Mouse (Mus musculus) layer of hippocampus, adult 2 months (tissue): ENCODE measurements around the gene Nipal1. TPM values are rescaled to one million over a fixed set of nuclear protein-coding genes. Genes with fewer than 3 reads are reported as not detected.

ENCODE experiments used
- DNase-seq, 2 experiments: peaks; one replicate each; pipeline ENCODE4 v3.0.0; 2022; ENCODE audit warnings: low spot score in 2 of 2
- H3K27ac ChIP-seq: fragments of 200-600 bp; 2 replicates; pipeline ENCODE4 v1.8.1; 2022
- H3K4me3 ChIP-seq: fragments of 200-600 bp; 2 replicates; pipeline ENCODE4 v1.8.1; 2022; ENCODE audit warnings: mild to moderate bottlenecking
- CTCF ChIP-seq: fragments of 200-600 bp; conservative IDR thresholded peaks from 2 replicates; pipeline ENCODE4 v1.8.1; 2022; ENCODE audit warnings: antibody characterized with exemption, mild to moderate bottlenecking, moderate library complexity
- long read RNA-seq, 2 experiments: library from polyadenylated mRNA; stranded (forward); transcript quantifications; one replicate each; pipeline ENCODE4 v2.0.0; 2021; ENCODE audit warnings: borderline mapping rate in 2 of 2
- total RNA-seq, 2 experiments: library from RNA; stranded (reverse); gene quantifications; 2 replicates each; pipeline ENCODE4 v1.2.3; 2021

Nipal1 gene
- not detected for total RNA-seq
- long read RNA-seq, experiment 1, result 0 reads
- long read RNA-seq, experiment 2, result 0 reads

DNA sequence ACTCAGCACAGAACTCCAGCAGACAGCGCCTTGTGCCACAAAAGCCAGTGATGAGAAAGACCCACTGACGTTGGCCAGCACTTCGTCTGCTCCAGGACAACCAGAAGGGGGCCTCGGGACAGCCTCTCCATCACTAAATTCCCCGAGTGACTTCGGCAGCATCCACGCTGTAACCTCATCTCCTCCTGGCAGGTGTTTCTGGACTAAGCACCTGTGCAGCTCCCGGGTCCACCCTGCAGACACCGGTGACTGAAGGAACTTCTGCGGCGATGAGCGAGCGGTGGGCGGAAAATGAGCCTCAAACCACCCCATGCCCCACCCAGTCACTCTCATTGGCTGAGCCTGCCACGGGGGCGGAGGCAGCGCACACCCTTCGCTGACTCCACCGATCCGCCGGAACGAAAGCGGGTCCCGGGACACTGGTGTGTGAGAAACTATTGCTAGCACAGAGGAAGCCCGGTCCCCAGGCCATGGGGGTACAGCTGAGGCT is at the start of gene Nipal1:
Nipal1 (plus strand) TSS at position 378 of the 490 bp plus-strand sequence.
- no peak within 1 kb of the TSS for H3K27ac ChIP-seq
- peak; percentile 42 for TF ChIP-seq CTCF
- no peak for DNase-seq
- peak within 1 kb of the TSS; percentile 55 for H3K4me3 ChIP-seq

DNA sequence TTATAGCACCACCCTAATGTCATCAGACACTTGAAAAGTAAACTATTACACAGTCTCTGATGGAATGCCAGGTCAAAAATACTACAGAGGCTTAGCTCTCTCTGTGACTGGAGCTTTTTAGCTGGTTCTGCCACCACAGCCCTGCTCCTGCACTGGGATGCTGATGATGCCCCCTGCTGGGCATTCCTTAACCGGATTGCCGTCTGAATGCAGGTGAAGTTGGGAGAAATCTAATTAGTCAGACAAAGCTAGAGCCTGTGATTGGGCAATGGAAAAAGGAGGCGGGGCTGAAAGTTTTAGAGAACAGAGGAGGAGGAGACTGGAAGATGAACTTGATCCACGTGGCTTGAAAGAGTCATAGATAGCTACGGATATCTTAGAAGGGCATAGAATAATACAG is 46.6 kb upstream of the Nipal1 start:
- no peak overlapping the region for H3K27ac ChIP-seq
- H3K4me3 ChIP-seq, result no peak overlapping the region
- TF ChIP-seq CTCF, result peak; percentile 69
- peak in 1 of 2 experiments; percentile 25 for DNase-seq

DNA sequence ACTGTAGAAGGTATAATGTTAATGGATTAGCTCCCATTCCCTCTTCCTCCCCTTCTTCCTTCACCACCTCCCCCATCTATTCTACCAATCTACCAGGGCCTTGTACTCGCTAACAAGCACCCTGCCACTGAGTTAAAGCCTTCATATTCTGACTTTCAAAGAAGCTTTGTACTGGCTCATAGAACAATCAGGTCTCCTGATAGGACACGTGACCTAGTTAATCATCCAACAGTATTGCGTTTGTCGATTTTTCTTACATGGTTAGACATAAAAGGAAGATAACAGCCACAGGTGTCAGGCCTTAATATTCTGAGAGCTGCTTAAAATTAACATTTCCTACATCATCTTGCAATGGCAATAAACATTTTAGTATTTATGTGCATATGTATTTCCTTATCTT is 44.5 kb upstream of the Nipal1 start:
- TF ChIP-seq CTCF, result no peak
- Histone ChIP-seq H3K4me3 (no peak overlapping the region), H3K27ac (no peak overlapping the region)
- DNase-seq, result no peak

DNA sequence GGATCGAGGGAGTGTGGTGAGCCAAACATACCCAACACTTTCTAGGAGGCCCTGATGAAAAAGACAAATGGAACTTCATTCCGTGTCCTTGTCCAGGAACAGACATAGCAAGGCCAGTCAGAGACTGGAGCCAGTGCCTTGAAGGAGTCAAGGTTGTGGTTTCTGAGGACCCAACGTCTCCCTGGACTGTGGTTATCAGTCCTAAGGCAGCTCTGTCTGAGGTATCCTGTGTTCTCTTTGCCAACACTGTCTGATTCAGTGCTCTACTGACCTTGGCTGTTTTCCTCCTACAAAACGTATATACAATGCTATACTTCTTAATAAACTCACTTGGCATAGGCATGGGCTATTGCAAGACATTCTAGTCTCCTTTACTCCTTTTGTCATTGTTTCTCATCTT is 30.2 kb upstream of the Nipal1 start:
- Histone ChIP-seq H3K27ac (no peak overlapping the region), H3K4me3 (no peak overlapping the region)
- DNase-seq, result no peak
- TF ChIP-seq CTCF, result no peak

DNA sequence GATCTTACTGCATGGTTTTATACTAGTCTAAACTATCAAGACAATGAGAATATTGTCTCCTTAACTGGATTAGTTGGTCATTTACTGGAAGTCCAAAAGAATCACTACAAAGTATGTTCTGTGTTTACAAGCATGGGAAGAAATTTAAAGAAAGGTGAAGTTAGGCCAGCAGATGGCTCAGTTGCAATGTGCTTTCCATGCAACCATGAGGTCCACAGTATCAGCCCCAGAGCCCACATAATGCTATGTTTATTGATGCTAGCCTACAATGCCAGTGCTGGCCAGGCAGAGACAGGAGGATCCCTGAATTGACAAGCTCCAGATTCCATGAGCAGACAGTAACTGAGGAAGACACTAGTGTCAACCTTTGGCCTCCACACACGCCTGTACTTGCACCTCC is 26.6 kb upstream of the Nipal1 start:
- TF ChIP-seq CTCF, result 0 out of 2 replicates have a peak, but pooled peaks have one; percentile 7
- no peak overlapping the region for H3K27ac ChIP-seq
- H3K4me3 ChIP-seq, result no peak overlapping the region
- DNase-seq, result no peak

DNA sequence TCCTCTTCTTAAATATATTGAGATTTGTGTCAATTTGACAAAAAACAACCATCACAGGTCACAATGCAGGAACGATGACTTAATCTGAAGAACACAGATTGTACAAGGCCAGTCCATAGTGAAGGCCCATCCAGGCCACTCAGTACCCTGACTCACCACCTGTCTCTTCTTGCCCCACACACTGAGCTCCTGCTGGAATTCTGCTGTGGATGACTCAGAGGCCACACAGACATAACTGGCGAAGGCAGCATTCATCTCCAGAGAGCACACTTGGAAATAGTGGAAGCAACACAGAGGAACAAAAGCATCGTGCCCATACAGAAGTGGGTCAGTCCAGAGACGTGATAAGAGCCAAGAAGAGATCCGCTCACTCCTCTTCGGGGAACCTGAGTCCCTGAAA is 17.6 kb upstream of the Nipal1 start:
- no peak for TF ChIP-seq CTCF
- DNase-seq, result no peak
- Histone ChIP-seq H3K27ac (no peak overlapping the region), H3K4me3 (no peak overlapping the region)

DNA sequence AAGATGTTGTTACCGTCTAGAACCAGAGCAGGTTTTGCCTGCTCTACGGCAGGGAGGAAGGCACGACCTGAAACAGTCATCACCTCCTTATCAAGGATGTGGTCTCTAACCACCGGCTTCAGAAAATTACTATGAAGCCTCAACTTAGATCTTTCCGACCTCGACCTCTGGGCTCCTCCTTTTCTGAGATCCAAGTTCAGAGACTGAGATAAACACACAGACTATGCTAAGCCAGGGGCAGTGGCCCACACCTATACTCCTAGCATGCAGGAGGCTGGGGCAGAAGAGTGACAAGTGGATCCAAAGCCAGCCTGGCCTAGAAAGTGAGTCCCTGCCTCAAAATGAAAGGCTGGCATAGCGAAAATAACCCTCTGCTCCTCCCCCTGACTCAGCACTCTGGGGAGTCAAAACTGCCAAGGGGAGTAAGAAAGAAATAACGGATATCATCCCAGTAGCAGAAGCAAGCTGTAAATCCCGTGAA is 12.8 kb upstream of the Nipal1 start:
- H3K27ac ChIP-seq, result no peak overlapping the region
- no peak for TF ChIP-seq CTCF
- DNase-seq, result no peak
- no peak overlapping the region for H3K4me3 ChIP-seq

DNA sequence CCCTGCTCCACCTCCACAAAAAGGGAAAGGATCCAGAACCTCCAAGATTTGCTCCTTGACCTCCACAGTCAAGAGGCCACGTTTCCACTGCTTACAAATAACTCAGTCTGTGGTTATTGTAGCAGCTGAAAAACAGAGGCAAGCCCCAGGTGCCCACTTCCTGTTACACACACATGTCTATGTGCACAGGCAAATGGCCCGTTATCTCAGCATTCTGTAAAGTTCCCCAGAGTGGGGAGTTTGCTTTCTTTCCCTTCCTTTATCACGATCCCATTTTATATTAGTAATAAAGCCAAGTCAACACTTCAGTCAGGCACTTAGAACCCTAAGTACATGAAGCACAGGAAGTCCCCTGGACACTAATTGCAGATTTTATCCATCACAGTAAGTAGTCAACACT is 11.5 kb upstream of the Nipal1 start:
- no peak for TF ChIP-seq CTCF
- no peak overlapping the region for H3K27ac ChIP-seq
- no peak for DNase-seq
- no peak overlapping the region for H3K4me3 ChIP-seq

DNA sequence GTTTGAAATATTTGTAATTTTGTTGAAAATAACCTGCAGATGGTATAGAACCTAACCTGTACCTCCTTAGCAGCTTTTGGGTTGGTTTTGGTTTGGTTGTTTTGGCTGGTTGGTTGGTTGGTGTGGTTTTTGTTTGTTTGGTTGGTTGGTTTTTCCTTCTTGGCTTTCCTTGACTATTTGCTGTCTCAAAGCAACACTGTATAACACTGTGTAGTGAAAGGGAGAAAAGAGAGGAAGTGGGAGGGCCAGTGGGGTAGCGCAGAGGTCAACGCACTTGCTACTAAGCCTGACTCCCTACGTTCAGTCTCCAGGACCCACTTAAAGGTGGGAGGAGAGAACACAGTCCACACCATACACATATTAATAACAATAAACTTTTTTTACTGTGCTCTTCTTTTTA is 11.0 kb upstream of the Nipal1 start:
- Histone ChIP-seq H3K27ac (no peak overlapping the region), H3K4me3 (no peak overlapping the region)
- no peak for TF ChIP-seq CTCF
- no peak for DNase-seq

DNA sequence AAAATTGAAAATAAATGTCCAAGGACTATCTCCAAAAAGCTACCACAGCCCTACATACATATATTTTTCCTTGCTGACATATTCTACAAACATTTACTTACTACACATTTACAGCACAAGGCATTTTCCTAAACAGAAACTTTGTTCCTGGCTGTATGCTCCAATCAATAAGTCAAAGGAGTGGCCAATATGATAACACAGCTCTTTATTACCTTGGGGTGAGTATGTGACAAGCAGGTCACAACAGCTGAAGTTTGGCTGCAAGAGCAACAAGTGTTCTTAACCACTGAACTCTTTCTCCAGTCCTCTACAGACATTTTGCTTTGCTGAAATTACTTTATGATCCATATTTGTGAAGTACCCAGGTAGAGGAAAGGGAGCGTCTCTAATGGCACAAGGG is 7.5 kb upstream of the Nipal1 start:
- no peak overlapping the region for H3K27ac ChIP-seq
- TF ChIP-seq CTCF, result no peak
- DNase-seq, result no peak
- no peak overlapping the region for H3K4me3 ChIP-seq

DNA sequence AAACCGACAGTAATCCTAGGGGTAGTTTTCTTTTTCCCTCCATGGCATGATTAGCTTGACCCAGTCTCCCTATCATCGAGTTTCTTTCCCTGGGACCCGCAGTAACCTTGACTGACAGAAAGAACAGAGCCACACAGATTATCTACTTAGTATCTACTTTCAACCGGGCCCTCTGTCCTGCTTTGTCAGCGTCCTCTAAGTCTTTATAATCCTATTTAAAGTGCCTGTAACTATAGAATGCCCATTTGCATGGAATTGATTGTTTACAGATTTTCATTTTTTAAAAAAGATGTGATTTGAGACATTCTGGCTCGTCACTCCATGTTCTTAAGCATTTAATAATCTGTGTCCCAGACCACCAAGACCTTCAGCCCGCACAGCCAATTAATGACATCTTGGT is 3.9 kb upstream of the Nipal1 start:
- Histone ChIP-seq H3K4me3 (no peak overlapping the region), H3K27ac (no peak overlapping the region)
- DNase-seq, result no peak
- TF ChIP-seq CTCF, result no peak

DNA sequence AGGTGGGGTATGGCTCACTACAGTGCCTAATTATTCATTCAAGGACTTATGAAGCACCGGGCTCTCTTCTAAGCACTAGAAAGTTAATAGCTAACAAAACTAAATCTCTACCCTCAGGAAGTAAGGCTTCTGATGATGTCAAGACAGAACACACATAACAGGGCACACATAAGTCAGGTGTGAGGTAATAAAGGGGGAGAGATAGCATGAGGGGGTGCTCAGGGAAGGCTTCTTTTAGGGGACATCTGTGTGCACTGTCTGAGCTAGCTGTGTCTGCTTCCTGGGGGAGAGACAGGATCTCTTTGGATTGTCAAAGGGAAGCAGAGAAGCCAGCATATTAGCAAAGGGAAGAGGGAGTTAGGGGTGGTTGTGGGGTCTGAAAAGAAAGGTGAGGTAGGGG is 3.4 kb upstream of the Nipal1 start, which contains the start of gene Cnga1:
Cnga1 (minus strand) TSS at position 101 of the 400 bp plus-strand sequence.
- Histone ChIP-seq H3K27ac (no peak within 1 kb of the TSS), H3K4me3 (no peak within 1 kb of the TSS)
- no peak for DNase-seq
- no peak for TF ChIP-seq CTCF

DNA sequence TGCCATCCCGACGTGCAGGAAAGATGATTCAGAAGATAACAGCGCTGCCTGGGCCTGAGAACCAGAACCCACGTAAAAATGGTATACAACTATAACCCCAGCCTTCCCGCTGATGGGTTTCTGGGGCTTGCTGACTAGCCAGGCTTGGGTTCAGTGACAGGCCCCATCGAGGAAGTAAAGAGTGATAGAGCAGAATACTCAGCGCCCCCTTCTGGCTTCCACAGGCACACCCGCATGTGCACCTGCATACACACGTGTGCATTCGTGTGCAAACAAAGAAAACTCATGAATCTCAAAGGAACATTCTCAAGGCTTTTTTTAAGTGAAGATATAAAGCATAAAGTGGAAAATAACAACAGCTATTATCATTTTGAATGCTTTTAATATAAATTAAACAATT is 1.5 kb upstream of the Nipal1 start:
- Histone ChIP-seq H3K27ac (no peak overlapping the region), H3K4me3 (no peak overlapping the region)
- no peak for DNase-seq
- TF ChIP-seq CTCF, result peak; percentile 46

DNA sequence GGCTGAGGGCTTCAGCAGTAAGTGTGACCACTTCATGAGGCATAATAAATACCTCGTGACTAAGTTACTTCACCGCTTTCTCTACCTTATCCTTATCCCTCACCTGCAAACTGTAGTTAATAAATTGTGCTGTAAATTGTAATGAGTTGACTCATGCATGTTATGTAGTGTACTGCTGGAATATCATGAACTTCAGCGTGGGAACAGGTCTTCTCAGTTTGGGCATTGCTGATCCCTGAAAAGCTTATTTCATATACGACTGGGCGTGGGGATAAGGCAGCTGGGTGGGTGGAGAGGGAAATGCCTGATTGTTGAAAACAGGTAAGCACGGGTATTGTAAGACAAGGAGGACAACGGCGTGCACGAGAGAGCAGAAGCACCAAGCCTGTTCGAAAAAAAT is 599 bp upstream of the Nipal1 start:
- no peak overlapping the region for H3K27ac ChIP-seq
- peak overlapping the region; percentile 55 for H3K4me3 ChIP-seq
- no peak for TF ChIP-seq CTCF
- no peak for DNase-seq
